Mouse (Mus musculus): ENCODE results near the gene Avil. TPM values are rescaled to one million over a fixed set of nuclear protein-coding genes. Genes with fewer than 3 reads are reported as not detected.

The Avil gene
- total and polyA plus RNA-seq, 3 experiments: 10.1 to 49.7 (median 16.0) TPM

DNA sequence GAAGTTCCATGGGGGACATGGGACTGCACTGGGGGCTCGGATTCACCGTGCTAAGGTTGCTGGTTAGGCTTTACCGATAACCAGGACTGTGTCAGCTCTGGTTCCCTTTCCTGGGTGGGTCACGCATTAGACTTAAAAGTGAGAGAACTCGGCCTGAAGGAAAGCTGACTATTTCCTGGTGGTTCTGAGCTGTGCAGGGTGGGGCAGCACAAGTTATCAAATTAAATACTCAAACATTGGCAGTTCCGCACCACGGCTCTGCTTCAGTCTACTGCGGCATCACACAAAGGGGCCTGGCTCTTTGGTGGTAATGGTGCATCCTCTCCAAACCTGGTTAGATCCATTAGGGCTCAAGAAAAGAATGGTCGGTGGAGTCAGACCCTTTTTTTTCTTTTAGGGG, 788 bp downstream of the Avil start:
- TF ChIP-seq MAX (IDR thresholded peaks at IDR 0.05; ENCODE audit: low read length): 0 out of 2 replicates have a peak, but pooled peaks have one; percentile 37
- no peak for TF ChIP-seq CTCF (IDR thresholded peaks at IDR 0.05 in 2 of 3, conservative IDR thresholded peaks at IDR 0.05 in 1 of 3; ENCODE audit: control insufficient read depth in 1 of 3, insufficient read depth in 1 of 3, low read depth in 2 of 3, low read length in 3 of 3, poor library complexity in 1 of 3, severe bottlenecking in 1 of 3)
- peak; percentile 25 for TF ChIP-seq ETS1 (IDR thresholded peaks at IDR 0.05; ENCODE audit: low read depth, low read length)
- H3K27ac ChIP-seq (ENCODE audit: control insufficient read depth, low read depth, low read length): peak overlapping the region; percentile 83

DNA sequence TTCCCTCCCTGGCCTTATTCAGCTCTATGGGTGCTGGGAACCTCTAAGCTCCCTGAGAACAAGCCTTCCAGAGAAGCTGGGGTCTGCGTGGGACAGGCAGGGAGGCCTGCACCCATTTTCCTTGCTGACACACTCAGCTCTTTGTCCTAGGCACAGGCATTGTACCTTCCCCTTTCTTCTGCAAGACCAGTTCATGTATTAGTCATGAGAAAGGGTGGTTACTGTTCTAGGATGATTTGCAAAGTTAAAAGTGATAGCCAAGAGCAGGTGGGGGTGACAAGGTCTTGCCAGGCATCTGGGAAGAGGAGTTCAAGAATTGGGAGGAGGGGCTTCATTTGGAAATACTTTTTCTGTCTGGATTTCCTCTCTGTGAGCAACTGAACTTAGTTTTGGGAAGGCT, 1.5 kb downstream of the Avil start:
- H3K9me3 ChIP-seq (replicated peaks; ENCODE audit: insufficient read depth, low read length): no peaks in the 10 kb centered on the region
- peaks cover 9% of the 10 kb centered on the region; the same call in 1 of the 2 replicates for H3K79me2 ChIP-seq (ENCODE audit: control insufficient read depth, insufficient read depth, low read length, poor library complexity)
- no peaks in the 10 kb centered on the region for H3K27me3 ChIP-seq (ENCODE audit: control insufficient read depth in 1 of 2, insufficient read depth in 2 of 2, low read length in 2 of 2)
- peak; percentile 58 for DNase-seq (ENCODE audit: low read depth, low spot score)
- peak overlapping the region; percentile 83; the same call in 1 of the 2 replicates for H3K27ac ChIP-seq (ENCODE audit: control insufficient read depth, low read depth, low read length)
- H3K4me1 ChIP-seq (ENCODE audit: control insufficient read depth in 1 of 2, insufficient read depth in 2 of 2, low read length in 2 of 2): peaks cover 6 to 25% of the 10 kb centered on the region in 2 experiments
- H3K4me3 ChIP-seq (ENCODE audit: control insufficient read depth in 1 of 2, insufficient read depth in 1 of 2, low read depth in 2 of 2, low read length in 2 of 2): peak overlapping the region; percentile 81 to 100; a peak in 3 of 4 replicates
- TF ChIP-seq SIN3A (IDR thresholded peaks at IDR 0.05; ENCODE audit: low read length) (no peak), POLR2AphosphoS2 (IDR thresholded peaks at IDR 0.05; ENCODE audit: low read length) (no peak), ELF1 (IDR thresholded peaks at IDR 0.05; ENCODE audit: low read depth, low read length) (no peak), EP300 (IDR thresholded peaks at IDR 0.05; ENCODE audit: low read depth in 1 of 2, low read length in 2 of 2) (0 out of 4 replicates have a peak, but pooled peaks of 1 of the 2 experiments have one; percentile 19)
- peak overlapping the region; percentile 74 for H3K9ac ChIP-seq (ENCODE audit: control insufficient read depth, low read depth, low read length, poor library complexity, severe bottlenecking)
- H3K36me3 ChIP-seq (ENCODE audit: control insufficient read depth in 1 of 2, insufficient read depth in 2 of 2, low read length in 2 of 2): peaks cover 0 to 18% of the 10 kb centered on the region in 2 experiments; a peak in 3 of 4 replicates

More for the DNA sequence above, 788 bp downstream of the Avil start:
- Histone ChIP-seq H3K36me3 (ENCODE audit: control insufficient read depth in 1 of 2, insufficient read depth in 2 of 2, low read length in 2 of 2) (peaks cover 0 to 18% of the 10 kb centered on the region in 2 experiments; a peak in 3 of 4 replicates), H3K79me2 (ENCODE audit: control insufficient read depth, insufficient read depth, low read length, poor library complexity) (peaks cover 9% of the 10 kb centered on the region; the same call in 1 of the 2 replicates), H3K27me3 (ENCODE audit: control insufficient read depth in 1 of 2, insufficient read depth in 2 of 2, low read length in 2 of 2) (no peaks in the 10 kb centered on the region), H3K4me1 (ENCODE audit: control insufficient read depth in 1 of 2, insufficient read depth in 2 of 2, low read length in 2 of 2) (peaks cover 6 to 25% of the 10 kb centered on the region in 2 experiments), H3K9ac (ENCODE audit: control insufficient read depth, low read depth, low read length, poor library complexity, severe bottlenecking) (peak overlapping the region; percentile 74), H3K4me3 (ENCODE audit: control insufficient read depth in 1 of 2, insufficient read depth in 1 of 2, low read depth in 2 of 2, low read length in 2 of 2) (peak overlapping the region; percentile 81 to 100), H3K9me3 (replicated peaks; ENCODE audit: insufficient read depth, low read length) (no peaks in the 10 kb centered on the region)
- DNase-seq (ENCODE audit: low read depth, low spot score): peak; percentile 65

- peaks cover 6 to 19% of the 10 kb centered on the region in 2 experiments for H3K4me1 ChIP-seq (ENCODE audit: control insufficient read depth in 1 of 2, insufficient read depth in 2 of 2, low read length in 2 of 2)
- peaks cover 9% of the 10 kb centered on the region; the same call in 1 of the 2 replicates for H3K79me2 ChIP-seq (ENCODE audit: control insufficient read depth, insufficient read depth, low read length, poor library complexity)
- no peak overlapping the region for H3K4me3 ChIP-seq (ENCODE audit: control insufficient read depth in 1 of 2, insufficient read depth in 1 of 2, low read depth in 2 of 2, low read length in 2 of 2)
- H3K27ac ChIP-seq (ENCODE audit: control insufficient read depth, low read depth, low read length): no peak overlapping the region
- H3K36me3 ChIP-seq (ENCODE audit: control insufficient read depth in 1 of 2, insufficient read depth in 2 of 2, low read length in 2 of 2): peaks cover 0 to 14% of the 10 kb centered on the region in 2 experiments; a peak in 3 of 4 replicates
- no peaks in the 10 kb centered on the region for H3K27me3 ChIP-seq (ENCODE audit: control insufficient read depth in 1 of 2, insufficient read depth in 2 of 2, low read length in 2 of 2)
- no peak for TF ChIP-seq ZMIZ1 (IDR thresholded peaks at IDR 0.05; ENCODE audit: low read depth, low read length)
- no peak for TF ChIP-seq ELF1 (IDR thresholded peaks at IDR 0.05; ENCODE audit: low read depth, low read length)
- TF ChIP-seq POLR2AphosphoS2 (IDR thresholded peaks at IDR 0.05; ENCODE audit: low read length): no peak
- no peak for TF ChIP-seq USF2 (IDR thresholded peaks at IDR 0.05; ENCODE audit: borderline replicate concordance in 1 of 2, insufficient read depth in 1 of 2, low read depth in 1 of 2, low read length in 2 of 2)
- no peak for TF ChIP-seq GATA1 (IDR thresholded peaks at IDR 0.05; ENCODE audit: low read depth, low read length)
- TF ChIP-seq MAZ (IDR thresholded peaks at IDR 0.05; ENCODE audit: low read depth, low read length): no peak
- TF ChIP-seq E2F4 (IDR thresholded peaks at IDR 0.05; ENCODE audit: borderline replicate concordance, low read depth, low read length): no peak
- no peaks in the 10 kb centered on the region for H3K9me3 ChIP-seq (replicated peaks; ENCODE audit: insufficient read depth, low read length)
- peak overlapping the region; percentile 74; the same call in 1 of the 2 replicates for H3K9ac ChIP-seq (ENCODE audit: control insufficient read depth, low read depth, low read length, poor library complexity, severe bottlenecking)
- no peak for DNase-seq (ENCODE audit: low read depth, low spot score)
Measured at GRCm38 (mm10) chr10:127002765-127003164, 2.3 kb downstream of the Avil start.
